Mouse (Mus musculus) fat pad, adult 2 months (tissue): ENCODE results near the gene Rufy4.
A peak's percentile ranks its signal among the peaks of the same experiment; 100 is the strongest.

ENCODE experiments used
- DNase-seq: peaks from one replicate; pipeline ENCODE4 v3.0.0-alpha.2; 2011; ENCODE audit warnings: low read depth, low spot score; ENCODE audit errors: extremely low read depth

Rufy4 gene

GRCm38 (mm10) chr1:74103654-74104353 is 21.5 kb upstream of the Rufy4 start:
- no peak for DNase-seq

- no peak for DNase-seq
Measured at GRCm38 (mm10) chr1:74105660-74106059, 19.7 kb upstream of the Rufy4 start.

- no peak for DNase-seq
Measured at GRCm38 (mm10) chr1:74106214-74106613, 19.1 kb upstream of the Rufy4 start.

- no peak for DNase-seq
Measured at GRCm38 (mm10) chr1:74107931-74108618, 17.3 kb upstream of the Rufy4 start.

- DNase-seq = no peak
Measured at GRCm38 (mm10) chr1:74109670-74110069, 15.7 kb upstream of the Rufy4 start.

GRCm38 (mm10) chr1:74110932-74111695 is 14.2 kb upstream of the Rufy4 start:
- DNase-seq = no peak

GRCm38 (mm10) chr1:74111696-74112030 is 13.7 kb upstream of the Rufy4 start:
- DNase-seq = no peak

GRCm38 (mm10) chr1:74113071-74113470 is 12.3 kb upstream of the Rufy4 start:
- no peak for DNase-seq

GRCm38 (mm10) chr1:74117876-74118275 is 7.5 kb upstream of the Rufy4 start:
- no peak for DNase-seq

- no peak for DNase-seq
Measured at GRCm38 (mm10) chr1:74119115-74119514, 6.2 kb upstream of the Rufy4 start.

GRCm38 (mm10) chr1:74121138-74121537 is 4.2 kb upstream of the Rufy4 start:
- DNase-seq = peak; percentile 63

- DNase-seq = no peak
Measured at GRCm38 (mm10) chr1:74121821-74122576, 3.3 kb upstream of the Rufy4 start.

- no peak for DNase-seq
Measured at GRCm38 (mm10) chr1:74123215-74123614, 2.1 kb upstream of the Rufy4 start.

- DNase-seq = no peak
Measured at GRCm38 (mm10) chr1:74124021-74124981, 1.0 kb upstream of the Rufy4 start, which contains the start of gene Tns1. Gene Tns1, minus strand, starts transcription at chr1:74124449.

- DNase-seq = no peak
Measured at GRCm38 (mm10) chr1:74130883-74131659, 5.7 kb downstream of the Rufy4 start.

- DNase-seq = no peak
Measured at GRCm38 (mm10) chr1:74132011-74132410, 6.7 kb downstream of the Rufy4 start.

- DNase-seq = no peak
Measured at GRCm38 (mm10) chr1:74133954-74134353, 8.6 kb downstream of the Rufy4 start.

- DNase-seq = no peak
Measured at GRCm38 (mm10) chr1:74135326-74135950, 10.1 kb downstream of the Rufy4 start.

- DNase-seq = no peak
Measured at GRCm38 (mm10) chr1:74139415-74139814, 14.1 kb downstream of the Rufy4 start.
